Mouse (Mus musculus): ENCODE measurements around the gene Chrdl2.

DNA sequence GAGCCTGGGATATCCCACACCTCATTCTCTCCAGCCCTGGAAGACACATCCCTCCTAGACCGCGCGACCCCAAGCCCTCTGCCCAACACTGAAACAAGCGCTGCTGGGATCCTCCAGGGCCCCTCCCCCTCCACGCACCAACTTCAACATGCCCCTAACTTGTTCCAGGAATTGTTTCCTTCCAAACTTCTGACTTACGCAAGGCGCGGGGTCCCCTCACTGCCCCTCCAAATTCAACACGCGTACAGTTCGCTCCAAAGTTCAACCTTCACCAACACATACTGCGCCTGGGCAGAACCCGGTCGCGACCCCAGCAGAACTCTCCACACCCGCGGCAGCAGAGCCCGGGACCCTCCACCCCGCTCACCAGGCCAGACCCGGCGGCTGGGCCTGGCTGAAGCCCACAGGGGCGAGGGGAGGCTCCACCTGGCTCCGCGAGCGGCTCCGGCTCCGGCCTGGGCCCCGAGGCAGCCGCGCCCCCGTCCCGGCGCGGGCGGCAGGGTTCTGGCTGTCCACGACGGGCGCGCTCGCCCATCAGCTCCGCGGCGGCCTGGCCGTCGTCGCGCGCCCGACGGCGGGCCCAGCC is 26.3 kb upstream of the Chrdl2 start:
- TF ChIP-seq CTCF (IDR thresholded peaks at IDR 0.05; ENCODE audit: control insufficient read depth, insufficient read depth, low read length) (no peak), POLR2A (IDR thresholded peaks at IDR 0.05; ENCODE audit: borderline replicate concordance, control insufficient read depth, low read depth, low read length) (no peak)
